Mouse (Mus musculus): ENCODE measurements around the gene Tgfbr3. TPM values are rescaled to one million over a fixed set of nuclear protein-coding genes. Genes with fewer than 3 reads are reported as not detected.
"Not testable (repeated sequence)": the region's sequence is repeated elsewhere in the genome, so short reads cannot be mapped to it uniquely, and the experiment has no call there.

Gene Tgfbr3
- total RNA-seq, 2 experiments from 2014 or later: 2.4 TPM

DNA sequence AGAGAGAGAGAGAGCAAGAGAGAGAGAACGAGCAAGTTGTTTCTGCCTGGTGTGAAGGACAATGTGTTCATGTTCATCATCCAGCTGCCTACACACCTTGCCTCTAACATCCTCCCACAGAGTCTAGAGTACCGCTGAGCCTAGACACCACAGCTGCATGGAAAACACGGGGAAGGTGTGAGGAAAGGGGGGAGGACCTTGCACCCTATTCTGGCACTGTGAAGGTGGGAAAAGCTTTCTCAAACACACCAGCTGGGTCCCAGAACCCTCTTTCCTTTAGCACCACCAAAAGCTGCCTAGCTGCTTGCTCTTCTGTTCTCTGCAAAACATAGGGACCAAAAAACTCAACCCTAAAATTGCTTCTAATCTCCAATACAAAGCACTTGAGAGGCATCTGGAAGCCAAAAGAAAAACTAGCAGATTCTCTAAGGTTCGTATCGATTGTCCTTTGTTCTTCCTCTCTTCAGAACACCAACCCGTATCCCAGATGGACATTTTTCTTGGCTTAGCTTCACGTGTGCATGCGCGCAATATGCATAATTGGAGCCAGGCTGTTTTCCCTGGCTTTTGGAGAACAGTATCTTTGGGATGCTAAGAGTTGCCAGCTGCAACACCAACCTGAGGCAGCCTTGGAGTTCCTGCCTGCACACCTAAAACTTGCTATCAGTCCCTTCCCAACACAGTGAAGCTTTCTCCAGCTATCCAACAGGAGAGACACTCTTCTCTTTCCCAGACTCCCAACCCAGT is 6.7 kb downstream of the Tgfbr3 start:
- no peak for ATAC-seq (replicated peaks; ENCODE audit: poor library complexity, severe bottlenecking)

DNA sequence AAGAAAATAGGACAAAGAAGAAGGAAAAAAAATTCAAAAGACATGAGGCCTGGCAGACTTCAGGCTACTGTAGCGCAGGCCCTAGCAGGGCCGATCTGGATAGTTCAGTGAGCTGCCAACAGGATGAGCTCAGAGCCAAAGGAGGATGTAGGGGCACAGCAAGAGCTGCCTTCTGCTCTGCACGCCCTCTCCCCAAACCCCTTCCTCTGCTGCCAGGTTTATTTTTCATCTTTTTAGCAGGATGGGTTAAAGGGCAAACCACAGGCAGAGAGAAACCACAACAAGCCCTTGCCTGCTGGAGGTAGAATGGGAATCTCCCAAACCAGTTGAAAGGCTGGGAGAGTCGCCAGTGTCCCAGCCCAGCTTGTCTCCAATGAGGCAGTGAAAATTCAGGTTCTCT is 10.2 kb downstream of the Tgfbr3 start:
- ATAC-seq (replicated peaks; ENCODE audit: poor library complexity, severe bottlenecking): no peak

DNA sequence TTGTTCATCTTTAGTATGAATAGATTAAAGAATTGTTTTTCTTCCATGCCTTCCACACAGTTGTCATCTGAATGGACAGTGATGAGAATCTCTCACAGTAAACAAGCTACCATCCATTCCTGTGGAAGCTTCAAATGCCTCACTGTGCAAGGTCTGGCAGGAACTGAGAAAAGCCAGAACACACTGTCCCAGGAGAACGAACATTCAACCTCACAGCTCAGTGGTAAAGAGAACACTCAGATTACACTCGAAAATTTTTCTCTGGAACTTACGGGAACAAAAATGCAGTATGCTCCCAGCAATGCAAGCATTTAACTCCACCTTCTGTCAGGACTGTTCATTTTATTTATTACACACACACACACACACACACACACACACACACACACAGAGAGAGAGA is 13.2 kb downstream of the Tgfbr3 start:
- no peak for ATAC-seq (replicated peaks; ENCODE audit: poor library complexity, severe bottlenecking)

DNA sequence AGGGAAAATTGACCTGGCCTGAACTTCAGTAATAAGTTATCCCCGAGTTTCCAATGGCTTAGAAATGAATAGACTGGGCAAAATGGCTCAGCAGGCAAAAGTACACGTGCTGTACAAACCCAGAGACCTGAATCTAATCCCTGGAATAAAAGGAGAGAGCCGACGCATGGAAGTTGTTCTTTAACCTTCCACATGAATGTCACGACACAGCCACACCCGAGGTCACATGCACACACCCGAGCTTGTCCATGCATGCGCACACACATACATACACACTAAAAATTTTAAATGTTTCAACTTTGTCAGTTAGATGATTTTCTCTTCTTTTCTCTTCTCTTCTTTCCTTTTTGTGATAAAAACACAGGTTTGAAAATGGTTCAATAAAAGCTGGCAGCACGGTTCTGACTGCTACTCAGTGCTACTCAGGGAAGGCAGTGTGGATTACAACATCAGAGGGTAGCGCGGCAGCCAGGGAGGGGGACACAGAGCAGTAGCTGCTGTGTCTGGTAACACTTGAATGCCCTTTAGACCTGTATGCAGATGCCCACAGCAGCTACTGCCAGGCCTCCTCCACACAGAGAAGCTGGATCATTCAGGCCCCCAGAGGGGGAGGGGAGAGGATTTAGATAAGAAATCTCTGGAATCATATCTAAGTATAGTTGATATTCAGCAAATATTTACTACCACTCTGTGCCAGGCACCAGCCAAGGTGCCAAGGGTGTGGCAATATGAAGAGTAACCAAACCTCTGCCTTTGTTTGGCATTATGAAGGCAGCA is 17.0 kb downstream of the Tgfbr3 start:
- no peak for ATAC-seq (replicated peaks; ENCODE audit: poor library complexity, severe bottlenecking)

DNA sequence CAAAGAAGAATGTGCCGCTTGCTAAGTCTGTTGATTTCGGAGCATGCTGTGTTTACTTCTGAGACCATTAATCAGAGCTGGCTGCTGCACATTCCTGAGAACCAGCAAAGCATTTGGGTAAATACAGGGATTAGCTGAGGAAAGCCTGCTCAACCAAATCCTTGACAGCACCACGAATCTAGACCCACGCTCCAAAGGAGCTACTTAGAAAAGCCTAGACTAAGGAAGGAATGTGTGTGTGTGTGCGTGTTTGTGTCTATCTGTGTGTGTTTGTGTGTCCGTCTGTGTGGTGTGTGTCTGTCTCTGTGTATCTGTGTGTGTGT is 20.5 kb downstream of the Tgfbr3 start:
- no peak for ATAC-seq (replicated peaks; ENCODE audit: poor library complexity, severe bottlenecking)

DNA sequence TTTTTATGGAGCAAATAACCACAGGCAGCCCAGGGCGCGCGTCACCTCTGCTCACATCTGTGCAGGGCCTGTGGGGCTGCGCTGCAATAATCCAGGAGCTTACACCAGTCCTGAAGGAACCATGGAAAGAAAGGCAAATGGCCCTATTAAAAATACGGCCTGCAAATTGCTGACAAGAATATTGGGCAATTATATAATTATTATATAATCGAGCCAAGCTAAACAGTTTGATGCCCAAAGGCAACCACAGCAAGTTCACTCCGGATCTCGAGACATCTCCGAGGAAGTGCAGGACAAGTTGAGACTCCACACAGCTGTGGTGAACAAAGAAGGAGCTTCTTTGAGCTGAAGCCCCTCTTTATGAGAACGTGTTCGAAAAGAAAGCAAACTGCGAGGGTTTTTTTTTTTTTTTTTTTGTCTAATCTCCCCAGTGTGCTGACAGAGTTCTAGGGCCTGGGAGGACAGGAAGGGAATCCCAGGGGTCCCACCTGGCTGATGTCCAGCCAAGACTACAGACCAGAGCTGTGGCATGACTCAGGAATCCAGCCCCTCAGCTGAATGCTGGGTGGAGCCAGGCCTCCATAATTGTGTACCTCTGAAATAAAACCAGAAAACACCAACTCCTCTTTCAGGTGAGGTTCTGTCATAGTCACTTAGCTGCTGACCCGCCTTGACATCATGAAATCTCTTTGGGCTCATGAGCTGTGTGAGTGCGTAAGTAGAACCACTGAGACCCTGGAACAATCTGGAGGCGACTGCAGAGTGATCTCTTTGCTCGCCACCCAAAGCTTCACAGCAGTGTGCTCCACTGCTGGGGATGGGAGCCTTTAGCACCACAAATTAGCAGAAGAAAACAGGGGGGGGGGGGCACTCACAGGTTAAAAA is 21.1 kb downstream of the Tgfbr3 start:
- no peak for ATAC-seq (replicated peaks; ENCODE audit: poor library complexity, severe bottlenecking)

DNA sequence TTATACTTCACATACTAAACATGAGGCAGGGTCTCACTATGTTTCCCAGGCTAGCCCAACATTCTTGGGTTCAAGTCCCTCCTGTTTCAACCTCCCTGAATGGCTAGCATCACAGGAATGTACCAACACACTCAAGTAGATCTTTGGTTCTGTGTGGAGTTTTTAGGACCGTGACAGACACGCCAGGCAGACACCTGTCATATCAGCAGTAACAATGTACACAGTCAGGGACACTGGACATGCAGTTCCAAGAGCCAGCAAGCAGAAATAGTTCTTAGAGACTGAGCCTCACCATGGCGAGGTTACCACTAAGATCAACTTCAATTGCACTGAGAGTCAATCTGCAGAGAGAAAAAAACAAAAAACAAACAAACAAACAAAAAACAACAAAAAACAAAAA is 22.9 kb downstream of the Tgfbr3 start:
- ATAC-seq (replicated peaks; ENCODE audit: poor library complexity, severe bottlenecking): no peak

DNA sequence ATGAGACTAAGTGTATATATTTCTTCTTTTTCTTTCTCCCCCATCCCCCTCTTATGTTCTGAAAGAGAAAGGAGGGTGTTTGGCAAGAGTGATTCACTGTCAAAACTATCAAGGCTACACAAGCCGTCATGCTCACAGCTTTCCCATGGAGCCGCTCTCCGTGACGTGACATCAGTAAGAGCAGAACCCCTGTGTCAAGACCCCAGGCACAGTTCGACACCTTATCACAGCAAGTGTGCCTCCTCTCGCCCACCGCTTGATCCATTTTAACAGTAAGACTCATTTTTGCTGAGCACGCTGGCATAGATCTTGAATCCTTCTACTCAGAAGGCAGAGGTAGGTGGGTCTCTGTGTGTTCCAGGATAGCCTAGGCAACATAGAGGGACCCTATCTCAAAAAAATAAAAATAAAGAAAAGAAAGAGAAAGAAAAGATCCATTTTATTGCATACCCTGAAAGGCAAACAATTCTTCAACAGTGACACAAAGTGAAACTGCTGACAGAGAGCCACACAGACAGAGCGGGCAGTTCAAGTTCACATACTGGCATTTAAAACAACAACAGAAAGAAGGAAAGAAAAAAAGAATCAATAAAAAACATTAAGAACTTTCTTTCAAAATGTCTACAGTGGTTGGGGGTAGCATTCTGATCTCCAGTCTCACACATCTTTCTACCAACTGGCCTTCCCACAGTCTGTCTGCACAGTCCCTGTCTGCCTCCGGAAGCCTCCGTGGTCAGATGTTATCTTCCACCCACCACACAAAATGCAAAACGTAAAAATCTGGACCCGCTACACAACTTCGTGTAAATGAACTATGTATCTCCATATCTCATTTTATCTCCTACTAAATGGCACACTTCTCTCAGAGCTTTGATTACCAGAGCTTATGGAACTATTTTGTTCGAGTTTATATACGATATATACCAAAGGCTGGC is 24.7 kb downstream of the Tgfbr3 start:
- ATAC-seq (replicated peaks; ENCODE audit: poor library complexity, severe bottlenecking): peak; percentile 42; the same call in 1 of the 2 replicates

DNA sequence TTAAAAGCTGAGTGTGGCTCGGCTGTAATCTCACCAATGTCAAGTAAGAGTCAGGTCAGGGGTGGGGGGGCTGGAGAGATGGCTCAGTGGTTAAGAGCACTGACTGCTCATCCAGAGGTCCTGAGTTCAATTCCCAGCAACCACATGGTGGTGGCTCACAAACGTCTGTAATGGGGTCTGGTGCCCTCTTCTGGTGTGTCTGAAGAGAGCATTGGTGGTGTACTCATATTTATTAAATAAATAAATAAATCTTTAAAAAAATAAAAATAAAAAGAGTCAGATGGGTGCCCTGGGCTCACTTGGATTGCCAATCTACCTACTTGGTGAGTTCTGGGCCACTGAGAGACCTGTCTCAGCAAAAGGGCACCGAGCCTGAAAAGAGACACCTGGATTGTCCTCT is 25.6 kb downstream of the Tgfbr3 start:
- ATAC-seq (replicated peaks; ENCODE audit: poor library complexity, severe bottlenecking): no peak

DNA sequence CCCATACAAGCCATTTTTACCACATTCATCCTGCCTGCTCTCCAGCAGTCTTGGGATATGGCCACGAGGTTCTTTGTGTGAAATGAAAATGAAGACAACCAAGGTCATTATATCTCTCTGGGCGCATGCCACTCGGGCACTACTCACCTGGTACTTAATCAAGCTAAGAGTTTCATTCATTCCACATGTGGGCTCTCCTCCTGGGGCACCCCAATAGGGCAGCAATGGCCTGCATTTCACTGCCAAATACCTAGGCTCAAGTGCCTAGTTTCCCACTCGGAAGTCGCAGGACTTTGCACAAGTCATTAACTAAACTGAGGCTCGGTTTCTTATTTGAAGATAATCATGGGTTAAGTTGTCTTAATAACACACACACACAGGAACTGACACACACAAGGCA is 27.5 kb downstream of the Tgfbr3 start:
- no peak for ATAC-seq (replicated peaks; ENCODE audit: poor library complexity, severe bottlenecking)

DNA sequence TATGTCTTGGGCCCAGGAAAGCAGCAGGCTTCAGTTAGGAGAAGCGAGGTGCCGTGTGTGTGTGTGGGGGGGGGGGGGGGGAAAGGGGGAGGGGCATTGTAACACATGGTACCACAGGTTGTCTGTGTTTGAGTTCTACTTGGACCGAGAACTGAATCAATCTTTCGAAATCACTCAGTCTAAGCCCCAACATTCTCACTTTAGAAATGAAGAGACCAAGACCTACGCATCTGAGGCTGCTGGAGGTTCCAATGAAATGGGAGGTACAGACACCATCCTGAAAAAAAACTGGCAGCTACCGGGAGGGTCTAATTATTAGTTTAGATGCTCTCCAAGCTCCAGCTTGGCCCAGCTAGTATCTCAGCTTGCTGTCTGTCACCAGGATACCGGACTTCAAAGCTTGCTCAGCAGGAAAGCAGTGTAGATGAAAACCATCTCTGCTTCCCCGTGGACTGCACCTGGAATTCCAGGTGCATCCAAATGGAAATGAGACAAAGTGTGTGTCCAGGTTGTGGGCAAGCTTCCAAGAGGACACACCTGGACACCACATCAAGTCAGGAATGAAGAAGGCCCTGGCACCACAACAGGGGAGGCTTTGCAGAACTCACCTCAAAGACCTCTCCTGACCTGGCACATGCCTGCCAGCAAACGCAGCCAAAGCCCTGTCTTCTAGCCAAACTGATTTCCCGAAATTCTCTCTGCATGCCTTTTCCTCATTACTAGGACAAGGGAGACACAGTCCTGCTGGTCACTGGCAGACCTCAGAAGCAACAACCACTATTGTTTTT is 28.5 kb downstream of the Tgfbr3 start:
- no peak for ATAC-seq (replicated peaks; ENCODE audit: poor library complexity, severe bottlenecking)

DNA sequence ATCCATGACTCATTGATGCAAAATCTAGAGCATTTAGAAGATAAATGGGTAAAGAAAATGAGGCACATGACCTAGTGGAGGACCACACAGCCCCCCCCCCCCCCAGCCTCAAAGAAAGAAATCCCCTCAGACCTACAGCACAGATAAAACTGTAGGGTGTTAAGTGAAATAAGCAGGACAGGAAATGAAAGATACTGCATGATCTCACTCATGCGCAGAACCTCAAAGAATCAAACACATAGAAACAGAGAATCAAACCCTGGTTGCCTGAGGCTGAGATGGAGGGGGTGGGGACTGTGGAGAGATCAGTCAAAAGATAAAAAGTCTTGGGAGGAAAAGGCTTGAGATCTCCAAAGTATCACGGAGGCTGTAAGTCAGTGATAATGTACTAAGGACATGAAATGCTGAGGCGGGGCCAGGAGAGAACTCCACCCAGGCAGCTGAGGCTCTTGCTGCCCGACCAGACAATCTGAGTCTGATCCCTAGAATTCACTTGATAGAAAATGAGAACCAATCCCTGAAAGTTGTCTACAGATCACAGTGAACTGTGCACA is 29.9 kb downstream of the Tgfbr3 start:
- ATAC-seq (replicated peaks; ENCODE audit: poor library complexity, severe bottlenecking): no peak

DNA sequence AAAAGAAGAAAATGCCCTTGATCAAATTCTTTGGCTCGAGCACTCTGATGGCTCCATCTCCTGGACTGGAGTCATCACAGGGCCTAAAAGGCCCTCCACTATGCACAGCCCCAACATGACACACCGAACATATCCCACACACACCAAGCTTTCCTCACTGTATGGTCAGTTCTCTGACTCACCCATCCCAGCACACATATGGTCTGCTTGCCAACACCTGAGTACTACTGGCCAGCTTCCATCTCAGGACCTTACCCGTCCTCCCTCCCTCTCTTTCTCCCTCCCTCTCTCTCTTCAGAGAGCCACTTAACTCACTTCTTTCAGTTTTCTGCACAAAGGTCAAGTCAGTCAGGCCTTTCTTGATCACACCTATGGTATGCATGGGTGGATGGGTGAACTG is 36.0 kb downstream of the Tgfbr3 start:
- ATAC-seq (replicated peaks; ENCODE audit: poor library complexity, severe bottlenecking): no peak

DNA sequence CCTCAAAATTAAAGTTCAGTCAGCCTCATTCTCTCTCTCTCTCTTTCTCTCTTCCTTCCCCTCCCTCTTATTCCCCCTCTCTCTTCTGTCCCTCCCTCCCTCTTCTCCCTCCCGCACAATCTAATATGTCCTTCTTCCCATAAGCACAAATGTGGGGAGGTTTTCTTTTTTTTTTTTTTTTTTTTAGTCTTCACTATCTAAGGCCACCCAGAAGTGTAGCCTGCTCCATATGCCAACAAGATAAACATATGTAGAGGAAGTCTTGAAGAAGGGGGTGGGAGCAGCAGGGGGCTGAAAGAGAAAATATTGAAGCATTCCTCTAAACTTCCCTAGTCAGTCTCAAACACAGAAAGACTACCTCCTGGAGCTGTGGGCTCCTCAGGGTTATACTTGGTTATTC is 37.0 kb downstream of the Tgfbr3 start:
- ATAC-seq (replicated peaks; ENCODE audit: poor library complexity, severe bottlenecking): no peak

DNA sequence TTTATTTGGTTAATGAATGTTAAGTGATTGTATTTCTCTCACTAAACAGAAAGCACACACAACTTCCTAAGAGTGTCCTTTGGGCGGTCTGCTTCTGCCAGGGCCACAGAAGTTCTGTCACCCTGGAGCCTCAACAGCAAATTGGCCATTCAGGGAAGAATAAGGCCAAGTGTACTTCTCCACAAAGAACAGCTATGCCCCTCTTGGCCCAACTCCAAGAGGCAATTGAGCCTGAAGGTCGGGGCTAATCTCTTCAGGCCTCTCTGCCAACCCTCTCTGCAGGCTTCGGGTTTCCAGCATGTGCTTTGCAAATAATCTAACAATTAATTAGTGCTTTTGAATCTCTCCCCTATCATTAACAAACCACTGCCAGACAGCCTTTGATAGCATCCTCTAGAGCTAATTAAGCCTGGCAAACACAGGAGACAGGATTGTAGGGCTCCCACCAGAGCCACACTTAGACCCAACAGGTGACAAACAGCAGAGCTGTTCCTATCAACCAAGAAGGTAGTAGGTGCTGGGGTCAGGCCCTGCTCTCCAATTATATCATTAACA is 37.6 kb downstream of the Tgfbr3 start:
- no peak for ATAC-seq (replicated peaks; ENCODE audit: poor library complexity, severe bottlenecking)

DNA sequence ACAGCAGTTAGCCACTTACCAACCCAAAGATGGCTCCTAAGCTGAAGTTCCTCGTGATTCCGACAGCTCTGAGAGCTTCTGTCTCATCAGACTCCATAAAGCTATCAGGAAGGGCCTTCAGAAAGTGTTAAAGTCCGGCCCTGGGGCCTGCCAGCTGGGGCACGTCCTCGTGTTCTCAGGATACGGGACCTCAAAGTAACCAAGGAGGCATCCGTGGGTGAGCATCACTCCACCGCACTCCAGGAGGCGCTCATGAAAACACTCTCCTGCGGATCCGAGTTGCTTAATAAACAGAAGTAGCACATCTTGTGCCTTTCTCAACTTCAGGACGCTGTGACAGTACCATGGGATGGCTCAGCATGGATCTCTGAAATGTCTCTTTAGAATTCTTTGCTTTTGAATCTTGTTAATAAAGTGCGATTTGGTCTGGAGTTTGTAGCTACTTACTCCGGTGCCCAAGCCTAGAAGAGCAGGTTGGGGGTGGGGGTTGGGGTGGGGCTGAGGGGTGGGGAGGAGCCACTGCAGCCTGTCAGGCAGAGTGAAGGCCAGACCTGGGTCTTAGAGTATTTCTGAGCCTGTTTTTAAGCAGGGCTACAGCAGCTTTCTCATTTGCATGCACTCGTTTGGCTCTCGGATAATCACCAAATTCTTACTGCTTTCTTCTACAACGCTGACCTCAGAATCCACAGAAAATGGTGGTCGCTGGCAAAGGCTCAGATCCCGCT is 38.7 kb downstream of the Tgfbr3 start:
- no peak for ATAC-seq (replicated peaks; ENCODE audit: poor library complexity, severe bottlenecking)

DNA sequence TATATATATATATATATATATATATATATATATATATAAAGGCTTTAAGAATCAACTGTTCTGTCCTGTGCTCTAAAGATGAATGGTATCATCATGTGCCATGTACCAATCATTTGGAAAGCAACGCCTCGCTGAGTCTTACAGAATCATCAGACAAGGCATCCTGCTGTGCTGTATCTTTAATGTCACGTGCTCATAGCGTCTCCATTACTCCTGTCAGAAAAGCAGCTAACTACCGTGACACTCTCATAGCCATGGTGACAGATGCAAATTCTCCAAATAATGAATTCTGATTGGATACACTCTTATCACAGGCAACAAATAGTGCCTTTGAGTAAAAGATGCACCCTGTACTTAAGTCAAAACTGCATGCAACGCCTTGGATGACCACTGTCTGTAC is 40.7 kb downstream of the Tgfbr3 start:
- no peak for ATAC-seq (replicated peaks; ENCODE audit: poor library complexity, severe bottlenecking)

DNA sequence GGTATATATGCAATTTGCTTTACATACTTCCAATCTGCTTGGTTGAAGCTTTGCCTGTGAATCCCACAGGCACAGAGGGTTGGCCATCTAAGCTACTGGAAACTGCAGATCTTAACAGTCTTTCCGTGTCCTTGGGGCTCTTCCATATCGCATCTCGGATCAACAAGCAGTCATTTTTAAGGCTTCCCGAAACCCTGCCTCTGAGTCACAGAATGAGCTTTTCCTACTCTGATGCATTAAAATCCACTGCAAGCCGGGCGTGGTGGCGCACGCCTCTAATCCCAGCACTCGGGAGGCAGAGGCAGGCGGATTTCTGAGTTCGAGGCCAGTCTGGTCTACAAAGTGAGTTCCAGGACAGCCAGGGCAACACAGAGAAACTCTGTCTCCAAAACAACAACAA is 41.1 kb downstream of the Tgfbr3 start:
- not testable (repeated sequence) for ATAC-seq (replicated peaks; ENCODE audit: poor library complexity, severe bottlenecking)

All from granulocyte monocyte progenitor cell, adult 5-6 weeks (primary cell).